Comparison of ENCODE assay signal across 8 mouse cellular contexts in genomic region chr9:99729943-99730646, GRCm38 (mm10). TPM values are rescaled to one million over a fixed set of nuclear protein-coding genes. Genes with fewer than 3 reads are reported as not detected.
DNase-seq lines count a peak whose midpoint lies in the region; ATAC-seq lines count a peak whose summit lies in the region.
"Had no signal": no experiment of that assay in that cellular context is flagged by ENCODE, and none has a peak within 500 bp of the region (broad histone marks: within the 10 kb centered on the region; RNA-seq: fewer than 3 reads in every experiment).

No protein-coding gene starts in this region.

- H3K4me3 ChIP-seq in embryonic facial prominence, embryonic 15.5 days (replicated peaks): no peak overlapping the region
- no peak overlapping the region for H3K4me3 ChIP-seq in midbrain, embryonic 10.5 days
- H3K4me3 ChIP-seq: liver, embryonic 13.5 days had no signal

- H3K27me3 ChIP-seq in embryonic facial prominence, embryonic 15.5 days: 0 out of 2 replicates have a peak, but pooled peaks cover 2% of the 10 kb centered on the region
- H3K27me3 ChIP-seq in midbrain, embryonic 10.5 days (ENCODE audit: low read depth, poor library complexity, severe bottlenecking): no peaks in the 10 kb centered on the region
- H3K27me3 ChIP-seq: liver, embryonic 13.5 days had no signal

- no peak overlapping the region for H3K4me2 ChIP-seq in embryonic facial prominence, embryonic 15.5 days (replicated peaks)
- H3K4me2 ChIP-seq: liver, embryonic 13.5 days had no signal

- no peaks in the 10 kb centered on the region for H3K9me3 ChIP-seq in embryonic facial prominence, embryonic 15.5 days (replicated peaks)
- H3K9me3 ChIP-seq in midbrain, embryonic 10.5 days (replicated peaks): peaks cover 4% of the 10 kb centered on the region

- H3K36me3 ChIP-seq in embryonic facial prominence, embryonic 15.5 days: no peaks in the 10 kb centered on the region
- no peaks in the 10 kb centered on the region for H3K36me3 ChIP-seq in midbrain, embryonic 10.5 days
- H3K36me3 ChIP-seq: liver, embryonic 13.5 days had no signal

- 0 out of 2 replicates have a peak, but pooled peaks have one; percentile 39 for ATAC-seq in embryonic facial prominence, embryonic 15.5 days (ENCODE audit: insufficient number of reproducible peaks, low FRiP score, low TSS enrichment, low read depth)

- peak; percentile 11 for DNase-seq in MN1 (ENCODE audit: low spot score)
- peak; percentile 58 to 77 for DNase-seq in adrenal gland, postnatal 36 days
- DNase-seq in hindlimb bud, embryonic 11.5 days (ENCODE audit: extremely low spot score, low read depth, low spot score): peak; percentile 54
- DNase-seq in left cerebral cortex, adult 18-20 months (ENCODE audit: low spot score in 2 of 2): peak; percentile 80 to 83
- DNase-seq in midbrain, embryonic 10.5 days (ENCODE audit: low spot score): peak; percentile 82
- peak; percentile 38 for DNase-seq in telencephalon, adult 2 months (ENCODE audit: low read depth, low spot score)
- DNase-seq: liver, embryonic 13.5 days had no signal

- H3K9ac ChIP-seq in embryonic facial prominence, embryonic 15.5 days: no peak overlapping the region
- H3K9ac ChIP-seq: liver, embryonic 13.5 days had no signal

- no peak overlapping the region for H3K27ac ChIP-seq in embryonic facial prominence, embryonic 15.5 days (replicated peaks)
- no peak overlapping the region for H3K27ac ChIP-seq in midbrain, embryonic 10.5 days (replicated peaks)
- H3K27ac ChIP-seq: liver, embryonic 13.5 days had no signal

- H3K4me1 ChIP-seq in embryonic facial prominence, embryonic 15.5 days: no peaks in the 10 kb centered on the region
- H3K4me1 ChIP-seq in midbrain, embryonic 10.5 days: no peaks in the 10 kb centered on the region
- H3K4me1 ChIP-seq: liver, embryonic 13.5 days had no signal

- 31% methylated on average over 15 of the region's 15 CpGs for WGBS in embryonic facial prominence, embryonic 15.5 days
- WGBS in midbrain, embryonic 10.5 days: 35% methylated on average over 15 of the region's 15 CpGs

RNA-seq across cellular contexts. Expression of gene Cldn18, which starts 13.0 kb away (rescaled TPM):
- not detected for total RNA-seq in adrenal gland, postnatal 36 days (2021)
- polyA plus RNA-seq in embryonic facial prominence, embryonic 15.5 days (2015; fragmentation: Nextera tagmentation; extraction: Ambion mirVana): not detected in 2 replicates
- not detected for total RNA-seq in left cerebral cortex, adult 18-20 months (2021)
- not detected in 2 replicates for polyA plus RNA-seq in midbrain, embryonic 10.5 days (2016; fragmentation: Nextera tagmentation; extraction: Ambion mirVana)
- polyA plus RNA-seq: liver, embryonic 13.5 days had no signal

Comparison
In these comparisons a context has a peak if more than half of its experiments do, and no peak if none do; other contexts are left out.
1. DNase-seq: peak in every context shown above with its lines; median percentile 82 in midbrain, embryonic 10.5 days; 82 in left cerebral cortex, adult 18-20 months; 68 in adrenal gland, postnatal 36 days; 54 in hindlimb bud, embryonic 11.5 days; 38 in telencephalon, adult 2 months; 11 in MN1.